Mouse (Mus musculus) embryonic facial prominence, embryonic 11.5 days (tissue): Measurements from ENCODE around the gene Gm20388. TPM values are rescaled to one million over a fixed set of nuclear protein-coding genes. Genes with fewer than 3 reads are reported as not detected.

Experiments
- ATAC-seq: fragments of 200-750 bp; cut with Nextera tagmentation; replicated peaks from 2 replicates; pipeline ENCODE4 v1.8.0; 2017; ENCODE audit warnings: low read depth; ENCODE audit not compliant: insufficient number of reproducible peaks, low FRiP score, low TSS enrichment
- DNase-seq: peaks from one replicate; pipeline ENCODE4 v3.0.0-alpha.2; 2015; ENCODE audit warnings: low spot score
- H3K27ac ChIP-seq: fragments of 300-500 bp; sonication (generic); replicated peaks from 2 replicates; pipeline ENCODE4 v1.5.1; 2014; ENCODE audit warnings: mild to moderate bottlenecking, low read depth, low read length, control low read depth
- H3K27me3 ChIP-seq: fragments of 300-500 bp; sonication (generic); 2 replicates; pipeline ENCODE4 v1.6.1; 2014; ENCODE audit warnings: mild to moderate bottlenecking, low read length, moderate library complexity, mixed read lengths; ENCODE audit not compliant: control insufficient read depth, insufficient read depth
- H3K36me3 ChIP-seq: fragments of 300-500 bp; sonication (generic); replicated peaks from 2 replicates; pipeline ENCODE4 v1.6.1; 2014; ENCODE audit warnings: low read depth, mild to moderate bottlenecking, low read length, moderate library complexity, mixed read lengths; ENCODE audit not compliant: control insufficient read depth, insufficient read depth
- H3K4me1 ChIP-seq: fragments of 300-500 bp; sonication (generic); 2 replicates; pipeline ENCODE4 v1.6.1; 2014; ENCODE audit warnings: low read length, mixed read lengths; ENCODE audit not compliant: control insufficient read depth, insufficient read depth
- H3K4me2 ChIP-seq: fragments of 300-500 bp; sonication (generic); 2 replicates; pipeline ENCODE4 v1.6.1; 2014; ENCODE audit warnings: low read depth, mild to moderate bottlenecking, control low read depth, low read length, moderate library complexity
- H3K4me3 ChIP-seq: fragments of 300-500 bp; sonication (generic); 2 replicates; pipeline ENCODE4 v1.5.1; 2014; ENCODE audit warnings: low read depth, low read length, control low read depth
- H3K9ac ChIP-seq: fragments of 300-500 bp; sonication (generic); replicated peaks from 2 replicates; pipeline ENCODE4 v1.6.1; 2014; ENCODE audit warnings: mild to moderate bottlenecking, control low read depth, low read length
- H3K9me3 ChIP-seq: fragments of 300-500 bp; sonication (generic); replicated peaks from 2 replicates; pipeline ENCODE4 v1.6.1; 2016; ENCODE audit warnings: mild to moderate bottlenecking, low read length, inconsistent platforms, mixed read lengths; ENCODE audit not compliant: control insufficient read depth
- WGBS: fragments of 180-500 bp; shearing (Covaris S2); extraction: QIAGEN DNeasy Blood & Tissue Kit; methylation state at CpG from one replicate; pipeline ENCODE4 v1.1.7; 2014; 5-methylcytosine and 5-hydroxymethylcytosine counted together
- polyA plus RNA-seq: library from polyadenylated mRNA; unstranded; fragments of >200 nt; fragmentation: Nextera tagmentation; extraction: Ambion mirVana; gene quantifications from 2 replicates; pipeline ENCODE4 v1.2.1, GENCODE M21; 2014

The Gm20388 gene
- polyA plus RNA-seq, 1 experiment from 2014 or later, result 3.1 TPM

GRCm38 (mm10) chr8:120693861-120694493 is 783.3 kb downstream of the Gm20388 start:
- ATAC-seq (no peak), DNase-seq (peak; percentile 31)
- no peaks in the 10 kb centered on the region for H3K36me3 ChIP-seq
- H3K4me3 ChIP-seq, result no peak overlapping the region
- H3K27ac ChIP-seq, result no peak overlapping the region
- no peaks in the 10 kb centered on the region for H3K9me3 ChIP-seq
- 55% methylated on average over 22 of the region's 22 CpGs for WGBS
- H3K4me1 ChIP-seq, result no peaks in the 10 kb centered on the region; the same call in 1 of the 2 replicates
- no peak overlapping the region for H3K9ac ChIP-seq
- no peak overlapping the region for H3K4me2 ChIP-seq
- no peaks in the 10 kb centered on the region for H3K27me3 ChIP-seq

- DNase-seq (no peak), ATAC-seq (no peak)
- no peak overlapping the region for H3K4me2 ChIP-seq
- no peak overlapping the region for H3K9ac ChIP-seq
- no peak overlapping the region for H3K27ac ChIP-seq
- WGBS, result 55% methylated on average over 13 of the region's 13 CpGs
- no peaks in the 10 kb centered on the region for H3K9me3 ChIP-seq
- H3K4me1 ChIP-seq, result no peaks in the 10 kb centered on the region; the same call in 1 of the 2 replicates
- H3K4me3 ChIP-seq, result no peak overlapping the region
- H3K36me3 ChIP-seq, result no peaks in the 10 kb centered on the region
- no peaks in the 10 kb centered on the region for H3K27me3 ChIP-seq
Measured at GRCm38 (mm10) chr8:120696401-120697153, 785.9 kb downstream of the Gm20388 start.

GRCm38 (mm10) chr8:120697154-120697978 is 786.7 kb downstream of the Gm20388 start:
- Histone ChIP-seq H3K4me2 (no peak overlapping the region), H3K4me3 (no peak overlapping the region), H3K27me3 (no peaks in the 10 kb centered on the region), H3K27ac (no peak overlapping the region), H3K36me3 (no peaks in the 10 kb centered on the region), H3K9me3 (no peaks in the 10 kb centered on the region), H3K9ac (no peak overlapping the region), H3K4me1 (no peaks in the 10 kb centered on the region; the same call in 1 of the 2 replicates)
- ATAC-seq (no peak), DNase-seq (no peak)
- 86% methylated on average over 16 of the region's 17 CpGs for WGBS

GRCm38 (mm10) chr8:120697979-120698272 is 787.3 kb downstream of the Gm20388 start:
- Histone ChIP-seq H3K27ac (no peak overlapping the region), H3K9me3 (no peaks in the 10 kb centered on the region), H3K36me3 (no peaks in the 10 kb centered on the region), H3K4me3 (no peak overlapping the region), H3K9ac (no peak overlapping the region), H3K4me2 (no peak overlapping the region), H3K4me1 (no peaks in the 10 kb centered on the region; the same call in 1 of the 2 replicates), H3K27me3 (no peaks in the 10 kb centered on the region)
- ATAC-seq (no peak), DNase-seq (no peak)

GRCm38 (mm10) chr8:120698426-120698825 is 787.8 kb downstream of the Gm20388 start:
- no peaks in the 10 kb centered on the region for H3K36me3 ChIP-seq
- no peak overlapping the region for H3K27ac ChIP-seq
- DNase-seq, result no peak
- no peak overlapping the region for H3K4me3 ChIP-seq
- no peaks in the 10 kb centered on the region for H3K9me3 ChIP-seq
- no peaks in the 10 kb centered on the region; the same call in 1 of the 2 replicates for H3K4me1 ChIP-seq
- H3K9ac ChIP-seq, result no peak overlapping the region
- 93% methylated on average over 7 of the region's 7 CpGs for WGBS
- no peak for ATAC-seq
- H3K27me3 ChIP-seq, result no peaks in the 10 kb centered on the region
- no peak overlapping the region for H3K4me2 ChIP-seq

- Histone ChIP-seq H3K27me3 (no peaks in the 10 kb centered on the region), H3K27ac (no peak overlapping the region), H3K4me2 (no peak overlapping the region), H3K4me3 (no peak overlapping the region), H3K9me3 (no peaks in the 10 kb centered on the region), H3K36me3 (no peaks in the 10 kb centered on the region), H3K4me1 (no peaks in the 10 kb centered on the region), H3K9ac (no peak overlapping the region)
- 77% methylated on average over 6 of the region's 6 CpGs for WGBS
- ATAC-seq, result no peak
- no peak for DNase-seq
Measured at GRCm38 (mm10) chr8:120699079-120699478, 788.4 kb downstream of the Gm20388 start.

DNA sequence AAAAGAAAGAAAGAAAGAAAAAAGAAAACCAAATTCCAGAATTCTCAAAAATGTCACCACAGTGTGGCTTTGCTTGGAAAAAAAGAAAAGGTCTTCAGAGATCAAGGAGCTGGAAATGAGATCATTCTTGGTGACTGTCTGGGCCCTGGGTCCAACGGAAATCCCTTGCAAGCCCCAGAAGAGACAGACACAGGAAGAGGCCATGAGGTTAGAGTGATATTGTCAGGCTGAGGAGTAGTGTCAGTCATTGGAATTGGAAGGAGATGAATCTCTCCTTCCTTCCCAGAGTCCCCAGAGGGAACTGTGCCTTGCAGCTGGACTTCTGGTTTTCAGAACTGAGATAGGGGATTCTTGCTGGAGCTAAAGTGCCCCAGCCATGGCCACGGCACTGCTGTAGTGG is 788.9 kb downstream of the Gm20388 start:
- Histone ChIP-seq H3K4me1 (no peaks in the 10 kb centered on the region), H3K27ac (no peak overlapping the region), H3K9me3 (no peaks in the 10 kb centered on the region), H3K4me3 (no peak overlapping the region), H3K36me3 (no peaks in the 10 kb centered on the region), H3K4me2 (no peak overlapping the region), H3K27me3 (no peaks in the 10 kb centered on the region), H3K9ac (no peak overlapping the region)
- 71% methylated on average over 2 of the region's 2 CpGs for WGBS
- ATAC-seq (no peak), DNase-seq (no peak)

DNA sequence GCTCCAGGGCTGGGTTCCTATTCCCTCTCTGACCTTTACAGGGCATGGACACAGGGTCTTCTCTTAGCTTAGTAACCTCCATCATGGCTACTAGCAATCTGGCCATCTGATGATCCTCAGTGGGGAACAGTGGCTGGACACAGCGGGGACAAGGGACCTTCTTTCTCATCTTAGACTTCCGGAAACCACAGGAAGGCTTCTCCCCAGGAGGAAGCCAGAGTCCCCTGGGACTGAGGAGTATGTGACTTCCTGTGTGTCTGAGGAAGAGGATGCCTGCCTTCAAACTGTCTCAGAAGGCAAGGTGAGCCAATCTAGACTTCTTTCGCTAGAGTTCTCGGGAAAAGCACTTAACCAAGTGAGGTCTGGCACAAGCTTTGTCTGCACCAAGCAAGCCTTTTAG is 789.4 kb downstream of the Gm20388 start:
- H3K36me3 ChIP-seq, result no peaks in the 10 kb centered on the region
- no peaks in the 10 kb centered on the region for H3K27me3 ChIP-seq
- no peaks in the 10 kb centered on the region for H3K4me1 ChIP-seq
- no peaks in the 10 kb centered on the region for H3K9me3 ChIP-seq
- H3K27ac ChIP-seq, result no peak overlapping the region
- DNase-seq (no peak), ATAC-seq (no peak)
- H3K4me2 ChIP-seq, result no peak overlapping the region
- WGBS, result 84% methylated on average over 4 of the region's 4 CpGs
- H3K9ac ChIP-seq, result no peak overlapping the region
- no peak overlapping the region for H3K4me3 ChIP-seq
